Mouse (Mus musculus) megakaryocyte, adult 5-6 weeks (primary cell): ENCODE results near the gene Babam2. TPM values are rescaled to one million over a fixed set of nuclear protein-coding genes. Genes with fewer than 3 reads are reported as not detected.
"Not testable (repeated sequence)": the region's sequence is repeated elsewhere in the genome, so short reads cannot be mapped to it uniquely, and the experiment has no call there.

ENCODE experiments used
- ATAC-seq: 2 replicates; pipeline ENCODE4 v1.8.0; 2016; ENCODE audit warnings: mild to moderate bottlenecking, inconsistent platforms; ENCODE audit not compliant: poor library complexity, severe bottlenecking
- total RNA-seq, 2 experiments: library from RNA; stranded (forward) in 1 of 2; stranded (reverse) in 1 of 2; fragments of 153-499, 151-499 nt in 1 of 2; fragments of 221-1000, 200-1000 nt in 1 of 2; gene quantifications; 2 replicates each; pipeline versions ENCODE4 v1.2.3 to v1.2.4; 2015 to 2017

The Babam2 gene
- total RNA-seq, 2 experiments from 2014 or later, result 41.2 to 106 TPM

- ATAC-seq, result no peak
These were observed 74.4 kb downstream of the Babam2 start for GRCm38 (mm10) chr5:31771921-31772320.

GRCm38 (mm10) chr5:31774976-31775375, 77.5 kb downstream of the Babam2 start:
- ATAC-seq, result no peak

GRCm38 (mm10) chr5:31781624-31782023, 84.1 kb downstream of the Babam2 start:
- no peak for ATAC-seq

GRCm38 (mm10) chr5:31787201-31787600, 89.7 kb downstream of the Babam2 start:
- no peak for ATAC-seq

- ATAC-seq, result no peak
These were observed 90.1 kb downstream of the Babam2 start for GRCm38 (mm10) chr5:31787622-31788021.

- no peak for ATAC-seq
These were observed 94.9 kb downstream of the Babam2 start for GRCm38 (mm10) chr5:31792338-31792737.

- 0 out of 2 replicates have a peak, but pooled peaks have one; percentile 18 for ATAC-seq
These were observed 95.4 kb downstream of the Babam2 start for GRCm38 (mm10) chr5:31792863-31793262.

- no peak for ATAC-seq
These were observed 97.9 kb downstream of the Babam2 start for GRCm38 (mm10) chr5:31795414-31795813.

GRCm38 (mm10) chr5:31796979-31797378, 99.5 kb downstream of the Babam2 start:
- no peak for ATAC-seq

GRCm38 (mm10) chr5:31804211-31804610, 106.7 kb downstream of the Babam2 start:
- not testable (repeated sequence) for ATAC-seq

- no peak for ATAC-seq
These were observed 107.3 kb downstream of the Babam2 start for GRCm38 (mm10) chr5:31804751-31805150.

GRCm38 (mm10) chr5:31807312-31807711, 109.8 kb downstream of the Babam2 start:
- ATAC-seq, result no peak

GRCm38 (mm10) chr5:31808271-31808670, 110.8 kb downstream of the Babam2 start:
- ATAC-seq, result no peak

GRCm38 (mm10) chr5:31810796-31811662, 113.5 kb downstream of the Babam2 start:
- no peak for ATAC-seq

GRCm38 (mm10) chr5:31811663-31812001, 114.1 kb downstream of the Babam2 start:
- ATAC-seq, result no peak

- no peak for ATAC-seq
These were observed 115.7 kb downstream of the Babam2 start for GRCm38 (mm10) chr5:31813156-31813675.

- ATAC-seq, result peak; percentile 73
These were observed 116.6 kb downstream of the Babam2 start for GRCm38 (mm10) chr5:31814068-31814467.

- ATAC-seq, result no peak
These were observed 117.6 kb downstream of the Babam2 start for GRCm38 (mm10) chr5:31815129-31815528.

GRCm38 (mm10) chr5:31816082-31816481, 118.6 kb downstream of the Babam2 start:
- ATAC-seq, result no peak

GRCm38 (mm10) chr5:31820801-31821200, 123.3 kb downstream of the Babam2 start:
- no peak for ATAC-seq

GRCm38 (mm10) chr5:31821204-31821603, 123.7 kb downstream of the Babam2 start:
- peak; percentile 80 for ATAC-seq

- ATAC-seq, result no peak
These were observed 126.2 kb downstream of the Babam2 start for GRCm38 (mm10) chr5:31823673-31824072.
